Mouse (Mus musculus) hindbrain, embryonic 14.5 days (tissue): Measurements from ENCODE around the gene Dph5. TPM values are rescaled to one million over a fixed set of nuclear protein-coding genes. Genes with fewer than 3 reads are reported as not detected.
A peak's percentile ranks its signal among the peaks of the same experiment; 100 is the strongest.

Experiments used
- ATAC-seq: fragments of 200-750 bp; cut with Nextera tagmentation; 2 replicates; pipeline ENCODE4 v1.8.0; 2017; ENCODE audit warnings: moderate number of reproducible peaks, mild to moderate bottlenecking, moderate TSS enrichment, moderate library complexity; ENCODE audit not compliant: low FRiP score
- DNase-seq: peaks from one replicate; pipeline ENCODE4 v3.0.0-alpha.2; 2015; ENCODE audit warnings: low spot score
- H3K27ac ChIP-seq: fragments of 300-500 bp; sonication (generic); 2 replicates; pipeline ENCODE4 v1.5.1; 2014; ENCODE audit warnings: mild to moderate bottlenecking, moderate library complexity
- H3K27me3 ChIP-seq: fragments of 300-500 bp; sonication (generic); 2 replicates; pipeline ENCODE4 v1.6.1; 2014; ENCODE audit warnings: mild to moderate bottlenecking, low read length, mixed read lengths; ENCODE audit not compliant: control insufficient read depth, insufficient read depth
- H3K36me3 ChIP-seq: fragments of 300-500 bp; sonication (generic); replicated peaks from 2 replicates; pipeline ENCODE4 v1.6.1; 2014; ENCODE audit not compliant: control insufficient read depth, insufficient read depth
- H3K4me1 ChIP-seq: fragments of 300-500 bp; sonication (generic); replicated peaks from 2 replicates; pipeline ENCODE4 v1.6.1; 2014; ENCODE audit warnings: antibody characterized with exemption, low read length, mixed read lengths; ENCODE audit not compliant: control insufficient read depth, insufficient read depth
- H3K4me2 ChIP-seq: fragments of 300-500 bp; sonication (generic); replicated peaks from 2 replicates; pipeline ENCODE4 v1.6.1; 2014; ENCODE audit warnings: mild to moderate bottlenecking, moderate library complexity
- H3K4me3 ChIP-seq: fragments of 300-500 bp; sonication (generic); replicated peaks from 2 replicates; pipeline ENCODE4 v1.5.1; 2014; ENCODE audit warnings: mild to moderate bottlenecking, low read length
- H3K9ac ChIP-seq: fragments of 300-500 bp; sonication (generic); 2 replicates; pipeline ENCODE4 v1.6.1; 2014
- H3K9me3 ChIP-seq: fragments of 300-500 bp; sonication (generic); 2 replicates; pipeline ENCODE4 v1.6.1; 2016; ENCODE audit warnings: low read length; ENCODE audit not compliant: control insufficient read depth
- WGBS: fragments of 180-500 bp; shearing (Covaris S2); extraction: QIAGEN DNeasy Blood & Tissue Kit; methylation state at CpG from one replicate; pipeline ENCODE4 v1.1.7; 2014; 5-methylcytosine and 5-hydroxymethylcytosine counted together
- polyA plus RNA-seq: library from polyadenylated mRNA; unstranded; fragments of >200 nt; fragmentation: Nextera tagmentation; extraction: Ambion mirVana; gene quantifications from 2 replicates; pipeline ENCODE4 v1.2.1, GENCODE M21; 2014

The Dph5 gene
- polyA plus RNA-seq, 1 experiment from 2014 or later: 25.0 TPM

DNA sequence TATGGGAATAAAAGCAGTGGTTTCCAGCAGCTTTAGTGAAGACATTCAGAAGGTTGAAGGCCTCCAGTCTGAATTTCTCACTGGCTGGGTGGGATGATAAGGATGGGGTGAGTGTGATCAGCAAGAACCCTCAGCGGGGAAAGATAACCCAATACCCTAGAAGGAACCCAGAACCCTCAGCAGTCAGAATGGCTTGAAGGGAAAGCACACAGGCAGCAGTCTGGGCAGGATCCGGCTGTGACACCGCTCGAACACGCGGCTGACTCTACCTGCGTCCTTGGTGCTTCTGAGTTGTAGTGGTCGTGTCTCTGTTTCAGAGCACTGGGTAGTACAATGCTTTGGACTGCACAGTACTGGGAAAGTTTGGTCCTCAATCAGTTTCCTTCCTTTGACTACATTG lies 58.6 kb downstream of the Dph5 start:
- Histone ChIP-seq H3K9ac (no peak overlapping the region), H3K9me3 (no peaks in the 10 kb centered on the region), H3K27me3 (no peaks in the 10 kb centered on the region), H3K4me3 (no peak overlapping the region), H3K4me1 (no peaks in the 10 kb centered on the region; the same call in 1 of the 2 replicates), H3K27ac (no peak overlapping the region), H3K4me2 (no peak overlapping the region), H3K36me3 (peaks cover 60% of the 10 kb centered on the region)
- DNase-seq (no peak), ATAC-seq (no peak)
- WGBS: 96% methylated on average over 8 of the region's 8 CpGs

DNA sequence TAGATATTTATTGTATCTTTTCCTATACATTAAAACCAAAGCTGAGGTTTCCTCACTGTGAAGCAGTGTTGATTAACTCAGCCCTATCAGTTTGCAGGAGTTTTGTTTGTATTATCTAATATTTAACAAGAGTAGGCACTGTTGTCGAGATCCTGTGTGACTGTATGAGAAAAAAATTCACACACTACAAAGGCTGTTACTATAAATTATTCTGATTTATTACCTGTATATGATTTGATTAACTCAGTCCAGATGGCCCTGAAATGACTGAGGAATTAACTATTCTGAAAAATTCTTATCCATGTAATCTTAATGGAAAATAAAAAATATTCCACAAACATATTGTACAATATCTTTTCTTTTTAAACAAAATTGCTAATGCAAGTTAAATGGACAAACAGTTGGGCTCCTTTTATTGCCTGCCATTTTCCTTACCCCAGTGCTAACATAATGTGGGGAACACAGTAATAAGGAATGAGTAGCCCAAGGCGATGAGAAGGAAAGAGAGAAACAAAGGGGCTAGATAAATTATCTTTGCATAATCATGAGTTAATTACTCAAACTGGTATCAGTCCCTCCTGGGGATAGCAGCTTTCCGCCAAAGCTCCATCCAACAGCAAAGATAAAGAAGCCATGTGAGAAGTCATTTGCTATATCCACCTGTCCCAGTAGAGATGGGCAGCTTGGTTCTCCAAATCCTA lies 61.7 kb downstream of the Dph5 start:
- ATAC-seq (peak; percentile 78), DNase-seq (peak; percentile 28)
- Histone ChIP-seq H3K4me2 (no peak overlapping the region), H3K36me3 (peaks cover 52% of the 10 kb centered on the region), H3K9me3 (no peaks in the 10 kb centered on the region), H3K27me3 (no peaks in the 10 kb centered on the region), H3K4me3 (no peak overlapping the region), H3K27ac (peak overlapping the region; percentile 59), H3K4me1 (no peaks in the 10 kb centered on the region; the same call in 1 of the 2 replicates), H3K9ac (no peak overlapping the region)
- WGBS: 38% methylated on average over 3 of the region's 3 CpGs

DNA sequence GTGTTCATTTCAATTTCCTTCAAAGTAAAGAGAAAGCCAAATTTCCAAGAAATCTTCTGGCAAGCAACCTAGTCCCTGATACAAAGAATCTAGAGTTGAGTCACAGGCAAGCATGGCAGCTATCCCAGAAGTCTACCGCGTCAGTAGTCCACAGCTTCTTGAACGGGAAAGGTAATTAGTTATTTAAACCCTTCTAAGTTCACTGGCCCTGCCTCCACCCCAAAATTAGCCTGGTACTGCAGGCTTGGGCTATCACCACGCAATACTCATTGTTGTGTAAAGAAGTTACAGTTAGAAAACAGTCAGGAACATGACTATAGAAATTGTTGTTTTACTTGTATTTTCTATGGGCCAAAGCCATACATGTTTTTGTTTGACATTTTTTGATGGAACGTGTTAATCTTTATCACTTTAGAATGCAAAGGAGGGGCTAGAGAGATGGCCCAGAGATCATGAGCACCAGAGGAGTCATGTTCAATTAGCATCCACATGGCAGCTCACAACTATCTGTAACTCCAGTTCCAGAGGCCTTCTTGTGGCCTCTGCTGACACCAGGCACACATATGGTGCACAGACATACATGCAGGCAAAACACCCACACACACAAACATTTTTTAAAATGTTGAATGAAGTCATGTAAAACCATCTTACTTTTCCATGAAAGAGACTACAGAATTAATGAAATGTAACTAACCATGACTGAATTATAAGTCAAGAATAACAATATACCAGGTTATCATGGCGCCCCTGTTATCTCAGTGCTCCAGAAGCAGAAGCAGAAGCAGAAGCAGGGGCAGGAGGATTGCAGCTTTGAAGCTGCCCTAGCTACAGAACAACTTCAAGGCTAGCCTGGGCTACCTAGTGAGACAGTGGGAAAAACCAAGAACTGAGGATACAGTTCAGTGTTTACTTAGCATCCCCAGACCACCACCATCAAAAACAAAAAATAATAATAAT lies 62.6 kb downstream of the Dph5 start:
- Histone ChIP-seq H3K4me3 (no peak overlapping the region), H3K27me3 (no peaks in the 10 kb centered on the region), H3K36me3 (peaks cover 52% of the 10 kb centered on the region), H3K9me3 (no peaks in the 10 kb centered on the region), H3K4me1 (no peaks in the 10 kb centered on the region; the same call in 1 of the 2 replicates), H3K9ac (no peak overlapping the region), H3K27ac (peak overlapping the region; percentile 32), H3K4me2 (no peak overlapping the region)
- WGBS: 71% methylated on average over 6 of the region's 6 CpGs
- DNase-seq (no peak), ATAC-seq (no peak; the same call in 1 of the 2 replicates)

DNA sequence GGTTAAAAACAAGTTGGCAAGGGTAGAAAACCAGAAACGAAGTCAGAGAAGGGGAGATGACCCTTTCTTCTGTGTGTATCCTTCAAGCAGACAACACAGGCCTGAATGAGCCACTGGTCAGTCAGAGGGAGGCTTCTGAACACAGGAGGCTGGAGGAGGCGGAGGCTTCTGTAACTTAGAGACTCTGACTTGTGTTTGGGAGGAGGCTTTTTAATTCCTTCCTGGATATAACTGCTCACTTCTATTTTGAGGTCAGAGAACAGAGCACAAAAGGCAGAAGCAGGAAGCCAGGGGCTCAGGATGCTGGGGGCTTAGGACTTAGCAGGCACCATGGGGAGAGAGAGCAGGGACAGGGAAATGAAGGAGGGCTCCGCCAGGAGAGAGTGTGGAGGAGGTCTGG lies 63.6 kb downstream of the Dph5 start:
- Histone ChIP-seq H3K9me3 (no peaks in the 10 kb centered on the region), H3K27ac (no peak overlapping the region), H3K9ac (no peak overlapping the region), H3K4me1 (no peaks in the 10 kb centered on the region; the same call in 1 of the 2 replicates), H3K36me3 (peaks cover 54% of the 10 kb centered on the region), H3K4me2 (no peak overlapping the region), H3K4me3 (no peak overlapping the region), H3K27me3 (no peaks in the 10 kb centered on the region)
- 69% methylated on average over 3 of the region's 3 CpGs for WGBS
- no peak for DNase-seq
- ATAC-seq: no peak

DNA sequence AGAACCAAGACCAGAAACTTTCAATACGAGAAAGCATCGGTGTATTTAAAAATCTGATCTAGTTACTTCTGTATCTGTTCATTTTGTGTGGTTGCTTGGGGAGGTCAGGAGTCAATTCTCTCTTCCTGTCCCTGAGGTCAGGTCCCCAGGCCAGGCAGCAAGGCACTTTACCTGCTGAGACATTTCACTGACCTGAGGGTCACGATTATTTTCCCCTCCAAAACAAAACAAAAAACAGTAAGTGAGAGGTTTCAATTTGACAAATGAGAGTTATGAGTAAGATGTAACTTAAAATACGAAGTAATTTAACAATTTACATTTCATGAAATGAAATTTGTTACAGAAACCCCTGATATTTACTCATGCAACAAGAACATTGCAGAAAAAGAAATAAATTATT lies 64.7 kb downstream of the Dph5 start:
- WGBS: 88% methylated on average over 4 of the region's 4 CpGs
- Histone ChIP-seq H3K9me3 (no peaks in the 10 kb centered on the region), H3K9ac (no peak overlapping the region), H3K4me1 (no peaks in the 10 kb centered on the region; the same call in 1 of the 2 replicates), H3K27me3 (no peaks in the 10 kb centered on the region), H3K4me3 (no peak overlapping the region), H3K4me2 (no peak overlapping the region), H3K27ac (no peak overlapping the region), H3K36me3 (peaks cover 54% of the 10 kb centered on the region)
- ATAC-seq (no peak), DNase-seq (no peak)

DNA sequence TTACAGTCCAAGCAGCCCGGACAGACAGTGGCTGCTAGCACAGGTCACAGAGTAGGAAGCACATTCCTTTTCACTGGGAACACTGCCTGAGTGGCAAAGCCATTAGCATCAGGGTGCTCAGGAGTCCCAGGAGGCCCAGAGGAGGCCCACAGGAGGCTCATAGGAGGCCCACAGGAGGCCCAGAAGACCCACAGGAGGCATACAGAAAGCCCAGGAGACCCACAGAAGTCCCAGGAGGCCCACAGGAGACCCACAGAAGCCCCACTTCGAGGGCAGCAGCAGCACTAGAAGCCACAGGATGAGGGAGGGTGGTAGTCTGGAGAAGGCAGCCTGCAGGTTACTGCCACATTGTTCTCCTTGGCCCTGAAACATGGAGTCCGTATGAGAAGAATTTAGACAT lies 65.5 kb downstream of the Dph5 start:
- WGBS: 88% methylated on average over 3 of the region's 3 CpGs
- peaks cover 54% of the 10 kb centered on the region for H3K36me3 ChIP-seq
- H3K27me3 ChIP-seq: no peaks in the 10 kb centered on the region
- H3K4me3 ChIP-seq: no peak overlapping the region
- no peaks in the 10 kb centered on the region; the same call in 1 of the 2 replicates for H3K4me1 ChIP-seq
- no peak overlapping the region for H3K9ac ChIP-seq
- H3K9me3 ChIP-seq: no peaks in the 10 kb centered on the region
- no peak for ATAC-seq
- no peak overlapping the region for H3K4me2 ChIP-seq
- no peak for DNase-seq
- H3K27ac ChIP-seq: no peak overlapping the region

DNA sequence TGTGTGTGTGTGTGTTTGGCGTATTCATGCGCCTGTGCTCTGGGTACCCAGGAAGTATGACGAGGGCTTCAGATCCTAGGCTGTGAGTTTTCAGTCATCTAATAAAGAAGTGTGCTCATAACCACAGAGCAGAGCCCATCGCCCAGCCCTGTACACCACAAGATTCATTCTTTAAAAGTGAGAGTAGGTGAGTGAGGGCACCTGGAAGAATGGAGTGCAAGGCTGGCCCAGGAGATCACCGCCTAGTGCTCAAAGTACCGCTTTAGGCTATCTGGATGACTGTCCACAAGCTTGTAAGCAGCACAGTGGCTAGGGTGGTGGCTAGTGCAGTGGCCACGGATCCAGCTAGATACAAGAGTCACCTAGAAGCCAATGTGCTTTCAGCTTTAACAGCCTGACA lies 69.6 kb downstream of the Dph5 start:
- H3K4me2 ChIP-seq: no peak overlapping the region
- H3K9me3 ChIP-seq: no peaks in the 10 kb centered on the region
- H3K36me3 ChIP-seq: peaks cover 63% of the 10 kb centered on the region
- H3K27ac ChIP-seq: no peak overlapping the region
- no peaks in the 10 kb centered on the region for H3K4me1 ChIP-seq
- no peak overlapping the region for H3K4me3 ChIP-seq
- ATAC-seq (no peak), DNase-seq (no peak)
- H3K9ac ChIP-seq: no peak overlapping the region
- WGBS: 97% methylated on average over 7 of the region's 7 CpGs
- no peaks in the 10 kb centered on the region for H3K27me3 ChIP-seq

DNA sequence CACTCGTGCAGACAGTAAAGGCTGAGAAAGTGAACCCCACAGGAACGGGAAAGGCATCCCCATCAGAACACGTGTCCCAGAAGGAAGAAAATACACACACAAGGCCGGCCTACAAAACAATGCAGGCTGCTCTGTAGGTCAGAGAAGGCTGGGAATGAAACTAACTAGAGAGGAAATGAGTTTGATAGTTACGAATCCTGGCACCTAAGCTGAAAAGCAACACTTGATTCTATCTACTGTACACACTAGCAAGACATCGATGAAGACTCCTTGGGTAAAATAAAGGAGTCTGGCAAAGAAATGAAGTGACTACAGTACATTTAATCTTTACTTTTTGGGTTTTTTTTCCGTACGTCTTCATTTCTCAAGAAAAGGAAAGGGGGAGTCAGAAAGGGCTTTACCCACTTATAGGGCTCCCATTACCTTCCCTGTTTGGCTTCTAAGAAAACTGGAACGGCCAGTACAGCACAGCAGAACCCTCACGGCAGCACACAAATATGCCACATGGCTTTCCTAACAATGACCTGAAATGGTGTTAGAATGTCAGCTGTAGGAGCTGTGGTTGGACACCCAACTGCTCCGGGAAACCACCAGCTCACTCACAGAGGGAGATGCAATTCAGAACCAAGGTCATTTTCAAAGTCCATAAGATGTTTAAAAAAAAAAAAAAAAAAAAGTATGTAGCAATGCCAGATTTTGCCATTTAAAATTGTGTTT lies 73.8 kb downstream of the Dph5 start:
- no peaks in the 10 kb centered on the region for H3K4me1 ChIP-seq
- no peak overlapping the region for H3K9ac ChIP-seq
- peaks cover 30% of the 10 kb centered on the region for H3K36me3 ChIP-seq
- H3K9me3 ChIP-seq: no peaks in the 10 kb centered on the region
- H3K4me2 ChIP-seq: no peak overlapping the region
- 79% methylated on average over 11 of the region's 11 CpGs for WGBS
- no peak overlapping the region for H3K4me3 ChIP-seq
- no peaks in the 10 kb centered on the region for H3K27me3 ChIP-seq
- DNase-seq: no peak
- no peak for ATAC-seq
- H3K27ac ChIP-seq: no peak overlapping the region

DNA sequence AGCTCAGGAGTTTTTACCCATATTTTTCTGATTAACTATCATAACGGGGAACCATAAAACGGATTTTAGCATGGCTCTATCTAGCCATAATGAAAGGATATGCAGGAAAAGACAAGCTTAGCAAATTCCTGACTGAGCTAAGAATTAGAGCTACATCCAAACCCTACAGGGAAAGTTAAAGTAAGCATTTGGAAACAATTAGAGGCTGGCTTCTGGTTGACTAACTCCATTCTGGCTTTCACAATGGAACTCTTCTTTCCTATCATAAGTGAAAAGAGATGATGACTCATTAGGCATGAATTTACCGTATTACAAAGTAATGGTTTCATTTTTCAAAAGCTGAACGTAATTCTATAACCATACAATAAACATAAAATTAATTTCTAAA lies 74.4 kb downstream of the Dph5 start:
- Histone ChIP-seq H3K27me3 (no peaks in the 10 kb centered on the region), H3K36me3 (peaks cover 30% of the 10 kb centered on the region), H3K4me3 (no peak overlapping the region)

More for the DNA sequence above, 74.4 kb downstream of the Dph5 start:
- H3K27ac ChIP-seq: no peak overlapping the region
- no peaks in the 10 kb centered on the region for H3K9me3 ChIP-seq
- no peaks in the 10 kb centered on the region for H3K4me1 ChIP-seq
- 62% methylated on average over 4 of the region's 4 CpGs for WGBS
- H3K4me2 ChIP-seq: no peak overlapping the region
- DNase-seq: no peak
- no peak overlapping the region for H3K9ac ChIP-seq
- no peak for ATAC-seq
